Mouse (Mus musculus) midbrain, embryonic 10.5 days (tissue): ENCODE measurements at regions not wholly inside any gene's neighbourhood (a gene's known extent, or its start where the extent isn't known, plus 50 kb on each side); places are given as distances from the start of the nearest gene placed in this dataset.
A peak's percentile ranks its signal among the peaks of the same experiment; 100 is the strongest.

Source experiments
- DNase-seq: peaks from one replicate; pipeline ENCODE4 v3.0.0-alpha.2; 2017; ENCODE audit warnings: low spot score
- H3K27ac ChIP-seq: fragments of 300-500 bp; sonication (generic); replicated peaks from 2 replicates; pipeline ENCODE4 v1.5.1; 2016; ENCODE audit warnings: mild to moderate bottlenecking
- H3K27me3 ChIP-seq: fragments of 300-500 bp; sonication (generic); 2 replicates; pipeline ENCODE4 v1.6.1; 2016; ENCODE audit warnings: low read depth, mild to moderate bottlenecking; ENCODE audit not compliant: poor library complexity, severe bottlenecking
- H3K36me3 ChIP-seq: fragments of 300-500 bp; sonication (generic); 2 replicates; pipeline ENCODE4 v1.6.1; 2016; ENCODE audit warnings: mild to moderate bottlenecking, moderate library complexity
- H3K4me1 ChIP-seq: fragments of 300-500 bp; sonication (generic); 2 replicates; pipeline ENCODE4 v1.6.1; 2016
- H3K4me3 ChIP-seq: fragments of 300-500 bp; sonication (generic); 2 replicates; pipeline ENCODE4 v1.5.1; 2016; ENCODE audit warnings: mild to moderate bottlenecking, moderate library complexity
- H3K9me3 ChIP-seq: fragments of 300-500 bp; sonication (generic); replicated peaks from 2 replicates; pipeline ENCODE4 v1.6.1; 2016; ENCODE audit warnings: mild to moderate bottlenecking
- WGBS: fragments of 180-500 bp; shearing (Covaris S2); methylation state at CpG from one replicate; pipeline ENCODE4 v1.1.7; 2016; 5-methylcytosine and 5-hydroxymethylcytosine counted together

- DNase-seq, result no peak
- Histone ChIP-seq H3K27me3 (no peaks in the 10 kb centered on the region), H3K4me1 (no peaks in the 10 kb centered on the region), H3K4me3 (no peak overlapping the region), H3K36me3 (no peaks in the 10 kb centered on the region), H3K27ac (no peak overlapping the region), H3K9me3 (no peaks in the 10 kb centered on the region)
- WGBS, result 90% methylated on average over 14 of the region's 14 CpGs
Measured at GRCm38 (mm10) chr1:168991506-168992244, 539.6 kb downstream of the Nuf2 start.

- Histone ChIP-seq H3K27ac (no peak overlapping the region), H3K4me1 (no peaks in the 10 kb centered on the region), H3K4me3 (no peak overlapping the region), H3K9me3 (no peaks in the 10 kb centered on the region), H3K27me3 (no peaks in the 10 kb centered on the region), H3K36me3 (no peaks in the 10 kb centered on the region)
- 85% methylated on average over 8 of the region's 8 CpGs for WGBS
- no peak for DNase-seq
Measured at GRCm38 (mm10) chr1:168975037-168975698, 543.1 kb upstream of the Pbx1 start.

- DNase-seq, result no peak
- Histone ChIP-seq H3K4me3 (no peak overlapping the region), H3K4me1 (peaks cover 17% of the 10 kb centered on the region), H3K9me3 (no peaks in the 10 kb centered on the region), H3K27ac (0 out of 2 replicates have a peak overlapping the region, but pooled peaks have one; percentile 28), H3K27me3 (no peaks in the 10 kb centered on the region), H3K36me3 (no peaks in the 10 kb centered on the region)
- WGBS, result 43% methylated on average over 5 of the region's 5 CpGs
Measured at GRCm38 (mm10) chr1:168969402-168969801, 537.3 kb upstream of the Pbx1 start.

GRCm38 (mm10) chr1:168967334-168967733 is 535.3 kb upstream of the Pbx1 start:
- 94% methylated on average over 2 of the region's 2 CpGs for WGBS
- H3K27ac ChIP-seq, result no peak overlapping the region

GRCm38 (mm10) chr1:168964467-168964904 is 532.4 kb upstream of the Pbx1 start:
- no peak overlapping the region for H3K4me3 ChIP-seq
- no peaks in the 10 kb centered on the region for H3K9me3 ChIP-seq
- peak; percentile 45 for DNase-seq
- peaks cover 17% of the 10 kb centered on the region for H3K4me1 ChIP-seq
- WGBS, result 27% methylated on average over 6 of the region's 6 CpGs
- H3K27ac ChIP-seq, result peak overlapping the region; percentile 38; the same call in 1 of the 2 replicates
- H3K36me3 ChIP-seq, result no peaks in the 10 kb centered on the region
- H3K27me3 ChIP-seq, result no peaks in the 10 kb centered on the region

More at GRCm38 (mm10) chr1:168967334-168967733, 535.3 kb upstream of the Pbx1 start:
- no peaks in the 10 kb centered on the region for H3K36me3 ChIP-seq
- H3K4me1 ChIP-seq, result peaks cover 20% of the 10 kb centered on the region
- no peak for DNase-seq
- H3K9me3 ChIP-seq, result no peaks in the 10 kb centered on the region
- no peak overlapping the region for H3K4me3 ChIP-seq
- H3K27me3 ChIP-seq, result no peaks in the 10 kb centered on the region

- no peaks in the 10 kb centered on the region for H3K36me3 ChIP-seq
- peaks cover 7% of the 10 kb centered on the region; the same call in 1 of the 2 replicates for H3K9me3 ChIP-seq
- no peaks in the 10 kb centered on the region for H3K4me1 ChIP-seq
- H3K4me3 ChIP-seq, result no peak overlapping the region
- no peak overlapping the region for H3K27ac ChIP-seq
- no peaks in the 10 kb centered on the region for H3K27me3 ChIP-seq
- no peak for DNase-seq
Measured at GRCm38 (mm10) chr1:168950947-168951346, 518.9 kb upstream of the Pbx1 start.

- H3K27ac ChIP-seq, result peak overlapping the region; percentile 79
- DNase-seq, result peak; percentile 17
- H3K4me3 ChIP-seq, result no peak overlapping the region
- no peaks in the 10 kb centered on the region for H3K36me3 ChIP-seq
- no peaks in the 10 kb centered on the region for H3K27me3 ChIP-seq
- H3K9me3 ChIP-seq, result no peaks in the 10 kb centered on the region; the same call in 1 of the 2 replicates
- 46% methylated on average over 5 of the region's 5 CpGs for WGBS
- peaks cover 17% of the 10 kb centered on the region for H3K4me1 ChIP-seq
Measured at GRCm38 (mm10) chr1:168924100-168924815, 492.2 kb upstream of the Pbx1 start.

GRCm38 (mm10) chr1:168918331-168919076 is 486.4 kb upstream of the Pbx1 start:
- Histone ChIP-seq H3K9me3 (no peaks in the 10 kb centered on the region), H3K4me1 (peaks cover 2% of the 10 kb centered on the region), H3K27ac (no peak overlapping the region), H3K27me3 (no peaks in the 10 kb centered on the region), H3K36me3 (no peaks in the 10 kb centered on the region), H3K4me3 (no peak overlapping the region)
- WGBS, result 92% methylated on average over 9 of the region's 9 CpGs
- no peak for DNase-seq

GRCm38 (mm10) chr1:168908684-168909175 is 476.7 kb upstream of the Pbx1 start:
- Histone ChIP-seq H3K27me3 (no peaks in the 10 kb centered on the region; the same call in 1 of the 2 replicates), H3K9me3 (no peaks in the 10 kb centered on the region), H3K36me3 (no peaks in the 10 kb centered on the region), H3K4me3 (no peak overlapping the region), H3K27ac (no peak overlapping the region), H3K4me1 (peaks cover 11% of the 10 kb centered on the region)
- no peak for DNase-seq
- WGBS, result 46% methylated on average over 4 of the region's 4 CpGs

GRCm38 (mm10) chr1:168908192-168908591 is 476.1 kb upstream of the Pbx1 start:
- WGBS, result 95% methylated on average over 6 of the region's 6 CpGs
- DNase-seq, result no peak

GRCm38 (mm10) chr1:168898483-168898882 is 466.4 kb upstream of the Pbx1 start:
- no peak overlapping the region for H3K4me3 ChIP-seq
- H3K36me3 ChIP-seq, result no peaks in the 10 kb centered on the region
- H3K4me1 ChIP-seq, result no peaks in the 10 kb centered on the region
- WGBS, result 86% methylated on average over 2 of the region's 2 CpGs
- DNase-seq, result no peak
- H3K27me3 ChIP-seq, result no peaks in the 10 kb centered on the region
- H3K27ac ChIP-seq, result no peak overlapping the region
- no peaks in the 10 kb centered on the region for H3K9me3 ChIP-seq

More at GRCm38 (mm10) chr1:168908192-168908591, 476.1 kb upstream of the Pbx1 start:
- H3K9me3 ChIP-seq, result no peaks in the 10 kb centered on the region
- no peak overlapping the region for H3K4me3 ChIP-seq
- H3K36me3 ChIP-seq, result no peaks in the 10 kb centered on the region
- no peaks in the 10 kb centered on the region; the same call in 1 of the 2 replicates for H3K27me3 ChIP-seq
- peaks cover 11% of the 10 kb centered on the region for H3K4me1 ChIP-seq
- H3K27ac ChIP-seq, result no peak overlapping the region

- H3K36me3 ChIP-seq, result no peaks in the 10 kb centered on the region
- no peak overlapping the region for H3K27ac ChIP-seq
- no peaks in the 10 kb centered on the region for H3K9me3 ChIP-seq
- no peak overlapping the region for H3K4me3 ChIP-seq
- H3K4me1 ChIP-seq, result no peaks in the 10 kb centered on the region
- no peaks in the 10 kb centered on the region for H3K27me3 ChIP-seq
- no peak for DNase-seq
- 77% methylated on average over 3 of the region's 3 CpGs for WGBS
Measured at GRCm38 (mm10) chr1:168861577-168861976, 429.5 kb upstream of the Pbx1 start.
